Mouse (Mus musculus): Measurements from ENCODE around the gene Wfdc11. TPM values are rescaled to one million over a fixed set of nuclear protein-coding genes. Genes with fewer than 3 reads are reported as not detected.
"Not testable (repeated sequence)": the region's sequence is repeated elsewhere in the genome, so short reads cannot be mapped to it uniquely, and the experiment has no call there.

Wfdc11 gene
- not detected in 2 replicates for polyA plus RNA-seq (2012; ENCODE audit: insufficient read depth, insufficient read length, missing spikeins)

- Histone ChIP-seq H3K4me1 (ENCODE audit: control insufficient read depth, insufficient read depth, low read length) (peaks cover 11% of the 10 kb centered on the region), H3K27ac (ENCODE audit: insufficient read depth, low read depth, low read length) (no peak within 1 kb of the TSS), H3K4me3 (ENCODE audit: insufficient read depth, low read length) (no peak within 1 kb of the TSS)
- TF ChIP-seq CTCF (IDR thresholded peaks at IDR 0.05; ENCODE audit: low read depth, low read length) (no peak), POLR2A (IDR thresholded peaks at IDR 0.05; ENCODE audit: borderline replicate concordance, low read depth, low read length) (no peak)
These were observed at the start of gene Wfdc11 for GRCm38 (mm10) chr2:164673987-164674386. Wfdc11 (minus strand) TSS chr2:164674087.

GRCm38 (mm10) chr2:164723276-164723675 lies 49.4 kb upstream of the Wfdc11 start:
- Histone ChIP-seq H3K4me1 (ENCODE audit: control insufficient read depth, insufficient read depth, low read length) (no peaks in the 10 kb centered on the region), H3K27ac (ENCODE audit: insufficient read depth, low read depth, low read length) (no peak overlapping the region), H3K4me3 (ENCODE audit: insufficient read depth, low read length) (no peak overlapping the region)
- no peak for TF ChIP-seq CTCF (IDR thresholded peaks at IDR 0.05; ENCODE audit: low read depth, low read length)
- TF ChIP-seq POLR2A (IDR thresholded peaks at IDR 0.05; ENCODE audit: borderline replicate concordance, low read depth, low read length): no peak

- not testable (repeated sequence) for H3K4me3 ChIP-seq (ENCODE audit: insufficient read depth, low read length); H3K4me1 ChIP-seq (ENCODE audit: control insufficient read depth, insufficient read depth, low read length); H3K27ac ChIP-seq (ENCODE audit: insufficient read depth, low read depth, low read length)
These were observed 42.4 kb upstream of the Wfdc11 start for GRCm38 (mm10) chr2:164716194-164716786.

- H3K27ac ChIP-seq (ENCODE audit: insufficient read depth, low read depth, low read length): no peak within 1 kb of the TSS
- no peak for TF ChIP-seq CTCF (IDR thresholded peaks at IDR 0.05; ENCODE audit: low read depth, low read length)
- TF ChIP-seq POLR2A (IDR thresholded peaks at IDR 0.05; ENCODE audit: borderline replicate concordance, low read depth, low read length): no peak
- no peak within 1 kb of the TSS for H3K4me3 ChIP-seq (ENCODE audit: insufficient read depth, low read length)
- no peaks in the 10 kb centered on the region for H3K4me1 ChIP-seq (ENCODE audit: control insufficient read depth, insufficient read depth, low read length)
These were observed 41.1 kb upstream of the Wfdc11 start, which contains the start of gene Spint5 for GRCm38 (mm10) chr2:164715005-164715404. Spint5 (plus strand) TSS chr2:164715305.

GRCm38 (mm10) chr2:164705991-164706390 lies 32.1 kb upstream of the Wfdc11 start:
- Histone ChIP-seq H3K27ac (ENCODE audit: insufficient read depth, low read depth, low read length) (no peak overlapping the region), H3K4me3 (ENCODE audit: insufficient read depth, low read length) (no peak overlapping the region), H3K4me1 (ENCODE audit: control insufficient read depth, insufficient read depth, low read length) (no peaks in the 10 kb centered on the region)
- no peak for TF ChIP-seq CTCF (IDR thresholded peaks at IDR 0.05; ENCODE audit: low read depth, low read length)
- TF ChIP-seq POLR2A (IDR thresholded peaks at IDR 0.05; ENCODE audit: borderline replicate concordance, low read depth, low read length): no peak

- TF ChIP-seq POLR2A (IDR thresholded peaks at IDR 0.05; ENCODE audit: borderline replicate concordance, low read depth, low read length) (no peak), CTCF (IDR thresholded peaks at IDR 0.05; ENCODE audit: low read depth, low read length) (no peak)
- Histone ChIP-seq H3K4me3 (ENCODE audit: insufficient read depth, low read length) (no peak overlapping the region), H3K4me1 (ENCODE audit: control insufficient read depth, insufficient read depth, low read length) (no peaks in the 10 kb centered on the region), H3K27ac (ENCODE audit: insufficient read depth, low read depth, low read length) (no peak overlapping the region)
These were observed 31.4 kb upstream of the Wfdc11 start for GRCm38 (mm10) chr2:164705328-164705727.

GRCm38 (mm10) chr2:164704235-164704634 lies 30.3 kb upstream of the Wfdc11 start:
- Histone ChIP-seq H3K4me1 (ENCODE audit: control insufficient read depth, insufficient read depth, low read length) (no peaks in the 10 kb centered on the region), H3K4me3 (ENCODE audit: insufficient read depth, low read length) (no peak overlapping the region), H3K27ac (ENCODE audit: insufficient read depth, low read depth, low read length) (no peak overlapping the region)
- TF ChIP-seq POLR2A (IDR thresholded peaks at IDR 0.05; ENCODE audit: borderline replicate concordance, low read depth, low read length) (no peak), CTCF (IDR thresholded peaks at IDR 0.05; ENCODE audit: low read depth, low read length) (no peak)

- TF ChIP-seq POLR2A (IDR thresholded peaks at IDR 0.05; ENCODE audit: borderline replicate concordance, low read depth, low read length): no peak
- TF ChIP-seq CTCF (IDR thresholded peaks at IDR 0.05; ENCODE audit: low read depth, low read length): no peak
- Histone ChIP-seq H3K4me1 (ENCODE audit: control insufficient read depth, insufficient read depth, low read length) (no peaks in the 10 kb centered on the region), H3K27ac (ENCODE audit: insufficient read depth, low read depth, low read length) (no peak overlapping the region), H3K4me3 (ENCODE audit: insufficient read depth, low read length) (no peak overlapping the region)
These were observed 27.9 kb upstream of the Wfdc11 start for GRCm38 (mm10) chr2:164701761-164702160.

- no peaks in the 10 kb centered on the region for H3K4me1 ChIP-seq (ENCODE audit: control insufficient read depth, insufficient read depth, low read length)
- no peak for TF ChIP-seq CTCF (IDR thresholded peaks at IDR 0.05; ENCODE audit: low read depth, low read length)
- TF ChIP-seq POLR2A (IDR thresholded peaks at IDR 0.05; ENCODE audit: borderline replicate concordance, low read depth, low read length): no peak
- no peak overlapping the region for H3K27ac ChIP-seq (ENCODE audit: insufficient read depth, low read depth, low read length)
- H3K4me3 ChIP-seq (ENCODE audit: insufficient read depth, low read length): no peak overlapping the region
These were observed 27.1 kb upstream of the Wfdc11 start for GRCm38 (mm10) chr2:164700959-164701358.

- TF ChIP-seq POLR2A (IDR thresholded peaks at IDR 0.05; ENCODE audit: borderline replicate concordance, low read depth, low read length): no peak
- TF ChIP-seq CTCF (IDR thresholded peaks at IDR 0.05; ENCODE audit: low read depth, low read length): no peak
- Histone ChIP-seq H3K27ac (ENCODE audit: insufficient read depth, low read depth, low read length) (no peak within 1 kb of the TSS), H3K4me1 (ENCODE audit: control insufficient read depth, insufficient read depth, low read length) (no peaks in the 10 kb centered on the region), H3K4me3 (ENCODE audit: insufficient read depth, low read length) (no peak within 1 kb of the TSS)
These were observed 24.3 kb upstream of the Wfdc11 start, which contains the start of gene Spint4 for GRCm38 (mm10) chr2:164698201-164698600. Spint4 (plus strand) TSS chr2:164698501.
